Mouse (Mus musculus) liver, embryonic 15.5 days (tissue): ENCODE measurements around the gene Grap2. TPM values are rescaled to one million over a fixed set of nuclear protein-coding genes. Genes with fewer than 3 reads are reported as not detected.
A peak's percentile ranks its signal among the peaks of the same experiment; 100 is the strongest.

ENCODE experiments used
- ATAC-seq: fragments of 200-750 bp; cut with Nextera tagmentation; 2 replicates; pipeline ENCODE4 v1.8.0; 2017; ENCODE audit warnings: moderate number of reproducible peaks, mild to moderate bottlenecking, moderate library complexity; ENCODE audit not compliant: insufficient read depth
- H3K27ac ChIP-seq: fragments of 300-500 bp; sonication (generic); replicated peaks from 2 replicates; pipeline ENCODE4 v1.5.1; 2015; ENCODE audit warnings: mild to moderate bottlenecking, inconsistent platforms
- H3K27me3 ChIP-seq: fragments of 300-500 bp; sonication (generic); 2 replicates; pipeline ENCODE4 v1.6.1; 2015; ENCODE audit warnings: mild to moderate bottlenecking, inconsistent platforms
- H3K36me3 ChIP-seq: fragments of 300-500 bp; sonication (generic); replicated peaks from 2 replicates; pipeline ENCODE4 v1.6.1; 2015; ENCODE audit warnings: moderate library complexity, mild to moderate bottlenecking, inconsistent platforms
- H3K4me1 ChIP-seq: fragments of 300-500 bp; sonication (generic); replicated peaks from 2 replicates; pipeline ENCODE4 v1.6.1; 2015; ENCODE audit warnings: inconsistent platforms
- H3K4me2 ChIP-seq: fragments of 300-500 bp; sonication (generic); 2 replicates; pipeline ENCODE4 v1.6.1; 2015; ENCODE audit warnings: moderate library complexity, mild to moderate bottlenecking, inconsistent platforms
- H3K4me3 ChIP-seq: fragments of 300-500 bp; sonication (generic); replicated peaks from 2 replicates; pipeline ENCODE4 v1.5.1; 2015; ENCODE audit warnings: mild to moderate bottlenecking, inconsistent platforms
- H3K9ac ChIP-seq: fragments of 300-500 bp; sonication (generic); 2 replicates; pipeline ENCODE4 v1.6.1; 2015; ENCODE audit warnings: moderate library complexity, mild to moderate bottlenecking, inconsistent platforms
- H3K9me3 ChIP-seq: fragments of 300-500 bp; sonication (generic); replicated peaks from 2 replicates; pipeline ENCODE4 v1.6.1; 2016; ENCODE audit warnings: inconsistent platforms
- WGBS: fragments of 180-500 bp; shearing (Covaris S2); methylation state at CpG from one replicate; pipeline ENCODE4 v1.1.7; 2015; ENCODE audit warnings: mixed read lengths; ENCODE audit not compliant: insufficient replicate concordance; 5-methylcytosine and 5-hydroxymethylcytosine counted together
- polyA plus RNA-seq: library from polyadenylated mRNA; unstranded; fragments of >200 nt; fragmentation: Nextera tagmentation; extraction: Ambion mirVana; gene quantifications from 2 replicates; pipeline ENCODE4 v1.2.1, GENCODE M21; 2015

Grap2 gene
- polyA plus RNA-seq, 1 experiment from 2014 or later = 23.3 TPM

GRCm38 (mm10) chr15:80619786-80620185 is 47.4 kb downstream of the Grap2 start:
- H3K36me3 ChIP-seq = no peaks in the 10 kb centered on the region
- ATAC-seq = no peak
- H3K9me3 ChIP-seq = no peaks in the 10 kb centered on the region
- WGBS = 12% methylated on average over 4 of the region's 4 CpGs
- H3K27me3 ChIP-seq = peaks cover 32% of the 10 kb centered on the region
- H3K4me2 ChIP-seq = no peak overlapping the region
- peaks cover 76% of the 10 kb centered on the region for H3K4me1 ChIP-seq
- H3K4me3 ChIP-seq = no peak overlapping the region
- H3K9ac ChIP-seq = no peak overlapping the region
- no peak overlapping the region for H3K27ac ChIP-seq

GRCm38 (mm10) chr15:80620371-80620770 is 48.0 kb downstream of the Grap2 start:
- H3K9ac ChIP-seq = no peak overlapping the region
- no peaks in the 10 kb centered on the region for H3K9me3 ChIP-seq
- H3K27me3 ChIP-seq = peaks cover 27% of the 10 kb centered on the region
- H3K4me2 ChIP-seq = no peak overlapping the region
- no peaks in the 10 kb centered on the region for H3K36me3 ChIP-seq
- no peak overlapping the region for H3K27ac ChIP-seq
- peaks cover 76% of the 10 kb centered on the region for H3K4me1 ChIP-seq
- no peak overlapping the region for H3K4me3 ChIP-seq
- WGBS = 70% methylated on average over 8 of the region's 8 CpGs
- ATAC-seq = no peak

GRCm38 (mm10) chr15:80623171-80623837 is 50.9 kb downstream of the Grap2 start:
- Histone ChIP-seq H3K9ac (peak overlapping the region; percentile 64), H3K9me3 (no peaks in the 10 kb centered on the region), H3K4me1 (peaks cover 80% of the 10 kb centered on the region), H3K36me3 (no peaks in the 10 kb centered on the region), H3K27ac (peak overlapping the region; percentile 95), H3K4me3 (peak overlapping the region; percentile 56), H3K27me3 (0 out of 2 replicates have a peak, but pooled peaks cover 3% of the 10 kb centered on the region), H3K4me2 (peak overlapping the region; percentile 67)
- ATAC-seq = peak; percentile 99
- WGBS = 19% methylated on average over 8 of the region's 8 CpGs

GRCm38 (mm10) chr15:80626472-80626871 is 54.1 kb downstream of the Grap2 start:
- H3K9ac ChIP-seq = no peak overlapping the region
- H3K27ac ChIP-seq = peak overlapping the region; percentile 52
- H3K4me3 ChIP-seq = 0 out of 2 replicates have a peak overlapping the region, but pooled peaks have one; percentile 5
- H3K4me2 ChIP-seq = peak overlapping the region; percentile 39
- WGBS = 47% methylated on average over 6 of the region's 6 CpGs
- peaks cover 31% of the 10 kb centered on the region for H3K27me3 ChIP-seq
- no peaks in the 10 kb centered on the region for H3K9me3 ChIP-seq
- ATAC-seq = no peak
- H3K36me3 ChIP-seq = no peaks in the 10 kb centered on the region
- H3K4me1 ChIP-seq = peaks cover 63% of the 10 kb centered on the region

GRCm38 (mm10) chr15:80630147-80630546 is 57.8 kb downstream of the Grap2 start:
- Histone ChIP-seq H3K36me3 (no peaks in the 10 kb centered on the region), H3K27me3 (peaks cover 62% of the 10 kb centered on the region), H3K4me1 (peaks cover 35% of the 10 kb centered on the region), H3K9me3 (no peaks in the 10 kb centered on the region), H3K27ac (no peak overlapping the region), H3K4me2 (no peak overlapping the region), H3K4me3 (no peak overlapping the region), H3K9ac (no peak overlapping the region)
- 27% methylated on average over 7 of the region's 7 CpGs for WGBS
- no peak for ATAC-seq

- 51% methylated on average over 14 of the region's 14 CpGs for WGBS
- Histone ChIP-seq H3K27ac (no peak overlapping the region), H3K36me3 (no peaks in the 10 kb centered on the region), H3K9ac (no peak overlapping the region), H3K4me3 (no peak overlapping the region), H3K4me1 (peaks cover 31% of the 10 kb centered on the region), H3K9me3 (no peaks in the 10 kb centered on the region), H3K4me2 (no peak overlapping the region), H3K27me3 (peaks cover 66% of the 10 kb centered on the region)
- no peak for ATAC-seq
Observed at GRCm38 (mm10) chr15:80630711-80631110, 58.3 kb downstream of the Grap2 start.

GRCm38 (mm10) chr15:80631311-80631710 is 58.9 kb downstream of the Grap2 start:
- Histone ChIP-seq H3K27me3 (peaks cover 72% of the 10 kb centered on the region), H3K9ac (no peak overlapping the region), H3K36me3 (no peaks in the 10 kb centered on the region), H3K27ac (no peak overlapping the region), H3K4me3 (no peak overlapping the region), H3K4me2 (no peak overlapping the region), H3K4me1 (peaks cover 27% of the 10 kb centered on the region), H3K9me3 (no peaks in the 10 kb centered on the region)
- 29% methylated on average over 2 of the region's 2 CpGs for WGBS
- ATAC-seq = no peak

- no peak overlapping the region for H3K9ac ChIP-seq
- no peak overlapping the region for H3K27ac ChIP-seq
- ATAC-seq = no peak
- peaks cover 78% of the 10 kb centered on the region for H3K27me3 ChIP-seq
- H3K4me1 ChIP-seq = peaks cover 17% of the 10 kb centered on the region
- no peak overlapping the region for H3K4me3 ChIP-seq
- no peaks in the 10 kb centered on the region for H3K9me3 ChIP-seq
- no peak overlapping the region for H3K4me2 ChIP-seq
- WGBS = 76% methylated on average over 13 of the region's 13 CpGs
- H3K36me3 ChIP-seq = no peaks in the 10 kb centered on the region
Observed at GRCm38 (mm10) chr15:80632280-80632893, 60.0 kb downstream of the Grap2 start.

- H3K9me3 ChIP-seq = no peaks in the 10 kb centered on the region
- no peak overlapping the region for H3K4me3 ChIP-seq
- H3K4me1 ChIP-seq = peaks cover 24% of the 10 kb centered on the region
- peaks cover 74% of the 10 kb centered on the region for H3K27me3 ChIP-seq
- WGBS = 31% methylated on average over 11 of the region's 11 CpGs
- ATAC-seq = no peak
- no peak overlapping the region for H3K27ac ChIP-seq
- H3K9ac ChIP-seq = no peak overlapping the region
- no peaks in the 10 kb centered on the region; the same call in 1 of the 2 replicates for H3K36me3 ChIP-seq
- no peak overlapping the region for H3K4me2 ChIP-seq
Observed at GRCm38 (mm10) chr15:80634391-80635193, 62.2 kb downstream of the Grap2 start.

GRCm38 (mm10) chr15:80636757-80637372 is 64.5 kb downstream of the Grap2 start:
- Histone ChIP-seq H3K27me3 (peaks cover 54% of the 10 kb centered on the region), H3K4me3 (no peak overlapping the region), H3K36me3 (no peaks in the 10 kb centered on the region; the same call in 1 of the 2 replicates), H3K4me1 (peaks cover 15% of the 10 kb centered on the region), H3K4me2 (no peak overlapping the region), H3K9ac (no peak overlapping the region), H3K27ac (no peak overlapping the region), H3K9me3 (no peaks in the 10 kb centered on the region)
- no peak for ATAC-seq
- WGBS = 51% methylated on average over 13 of the region's 13 CpGs
